Mouse (Mus musculus): Measurements from ENCODE around the gene H2-Q4. TPM values are rescaled to one million over a fixed set of nuclear protein-coding genes. Genes with fewer than 3 reads are reported as not detected.

Gene H2-Q4
- polyA plus RNA-seq, 1 experiment from 2014 or later, result 2.5 TPM

Other genes starting within 250 kb of the H2-Q4 start
- gene Apom, start 247.6 kb upstream of the H2-Q4 start, polyA plus RNA-seq (2014; fragmentation: Nextera tagmentation; extraction: Ambion mirVana), result 0.95 and 1.5 TPM in 2 replicates
- gene Bag6, start 244.4 kb upstream of the H2-Q4 start, polyA plus RNA-seq (2014; fragmentation: Nextera tagmentation; extraction: Ambion mirVana), result 75.5 and 79.5 TPM in 2 replicates
- 186 and 196 TPM in 2 replicates for gene Prrc2a, start 214.7 kb upstream of the H2-Q4 start, polyA plus RNA-seq (2014; fragmentation: Nextera tagmentation; extraction: Ambion mirVana)
- 15.4 and 17.5 TPM in 2 replicates for gene Aif1, start 203.5 kb upstream of the H2-Q4 start, polyA plus RNA-seq (2014; fragmentation: Nextera tagmentation; extraction: Ambion mirVana)
- 16.9 and 19.1 TPM in 2 replicates for gene Lst1, start 191.2 kb upstream of the H2-Q4 start, polyA plus RNA-seq (2014; fragmentation: Nextera tagmentation; extraction: Ambion mirVana)
- 1.1 and 1.5 TPM in 2 replicates for gene Ltb, start 185.2 kb upstream of the H2-Q4 start, polyA plus RNA-seq (2014; fragmentation: Nextera tagmentation; extraction: Ambion mirVana)
- gene Tnf, start 177.6 kb upstream of the H2-Q4 start, polyA plus RNA-seq (2014; fragmentation: Nextera tagmentation; extraction: Ambion mirVana), result 0.12 and 0.28 TPM in 2 replicates
- 0.81 and 0.85 TPM in 2 replicates for gene Lta, start 174.3 kb upstream of the H2-Q4 start, polyA plus RNA-seq (2014; fragmentation: Nextera tagmentation; extraction: Ambion mirVana)
- gene Gm16181, start 158.8 kb upstream of the H2-Q4 start, polyA plus RNA-seq (2014; fragmentation: Nextera tagmentation; extraction: Ambion mirVana), result 0.39 and 0.88 TPM in 2 replicates
- gene Atp6v1g2, start 146.0 kb upstream of the H2-Q4 start, polyA plus RNA-seq (2014; fragmentation: Nextera tagmentation; extraction: Ambion mirVana), result 5.8 and 5.9 TPM in 2 replicates
- gene Nfkbil1, start 143.8 kb upstream of the H2-Q4 start, polyA plus RNA-seq (2014; fragmentation: Nextera tagmentation; extraction: Ambion mirVana), result 3.1 and 4.3 TPM in 2 replicates
- gene Ddx39b, start 137.9 kb upstream of the H2-Q4 start, polyA plus RNA-seq (2014; fragmentation: Nextera tagmentation; extraction: Ambion mirVana), result 458 and 500 TPM in 2 replicates
- 102 and 108 TPM in 2 replicates for gene H2-D1, start 116.9 kb upstream of the H2-Q4 start, polyA plus RNA-seq (2014; fragmentation: Nextera tagmentation; extraction: Ambion mirVana)
- gene H2-Q1, start 59.2 kb upstream of the H2-Q4 start, polyA plus RNA-seq (2014; fragmentation: Nextera tagmentation; extraction: Ambion mirVana), result 1.2 and 1.6 TPM in 2 replicates
- 37.3 and 39.1 TPM in 2 replicates for gene H2-Q2, start 37.4 kb upstream of the H2-Q4 start, polyA plus RNA-seq (2014; fragmentation: Nextera tagmentation; extraction: Ambion mirVana)
- gene H2-Q6, start 45.2 kb downstream of the H2-Q4 start, polyA plus RNA-seq (2014; fragmentation: Nextera tagmentation; extraction: Ambion mirVana), result 2.0 and 2.1 TPM in 2 replicates
- 8.1 and 9.0 TPM in 2 replicates for gene H2-Q7, start 59.5 kb downstream of the H2-Q4 start, polyA plus RNA-seq (2014; fragmentation: Nextera tagmentation; extraction: Ambion mirVana)
- gene H2-Q10, start 90.5 kb downstream of the H2-Q4 start, polyA plus RNA-seq (2014; fragmentation: Nextera tagmentation; extraction: Ambion mirVana), result 6.3 and 10.0 TPM in 2 replicates
- 0.13 TPM in 1 of 2 replicates, not detected in the other for gene Pou5f1, start 126.4 kb downstream of the H2-Q4 start, polyA plus RNA-seq (2014; fragmentation: Nextera tagmentation; extraction: Ambion mirVana)
- gene Tcf19, start 137.2 kb downstream of the H2-Q4 start, polyA plus RNA-seq (2014; fragmentation: Nextera tagmentation; extraction: Ambion mirVana), result 68.7 and 79.4 TPM in 2 replicates
- gene Cchcr1, start 137.5 kb downstream of the H2-Q4 start, polyA plus RNA-seq (2014; fragmentation: Nextera tagmentation; extraction: Ambion mirVana), result 13.6 and 15.9 TPM in 2 replicates
- gene Psors1c2, start 153.6 kb downstream of the H2-Q4 start, polyA plus RNA-seq (2014; fragmentation: Nextera tagmentation; extraction: Ambion mirVana), result 0.36 and 0.66 TPM in 2 replicates
- 0.11 and 0.12 TPM in 2 replicates for gene Cdsn, start 172.5 kb downstream of the H2-Q4 start, polyA plus RNA-seq (2014; fragmentation: Nextera tagmentation; extraction: Ambion mirVana)
- gene 2300002M23Rik, start 187.8 kb downstream of the H2-Q4 start, polyA plus RNA-seq (2014; fragmentation: Nextera tagmentation; extraction: Ambion mirVana), result not detected in 2 replicates
- 3.3 and 3.6 TPM in 2 replicates for gene Sfta2, start 221.9 kb downstream of the H2-Q4 start, polyA plus RNA-seq (2014; fragmentation: Nextera tagmentation; extraction: Ambion mirVana)
- gene Gm9573, start 247.0 kb downstream of the H2-Q4 start, polyA plus RNA-seq (2014; fragmentation: Nextera tagmentation; extraction: Ambion mirVana), result not detected in 2 replicates